Mouse (Mus musculus) cerebellum, adult 8-10 months (tissue): ENCODE measurements around the gene Tspan12.
A peak's percentile ranks its signal among the peaks of the same experiment; 100 is the strongest.
"Not testable (repeated sequence)": the region's sequence is repeated elsewhere in the genome, so short reads cannot be mapped to it uniquely, and the experiment has no call there.

ENCODE experiments used
- DNase-seq: peaks from one replicate; pipeline ENCODE4 v3.0.0; 2022

The Tspan12 gene

GRCm38 (mm10) chr6:21823694-21824093, 28.6 kb downstream of the Tspan12 start:
- no peak for DNase-seq

- no peak for DNase-seq
Observed at GRCm38 (mm10) chr6:21823281-21823680, 29.0 kb downstream of the Tspan12 start.

GRCm38 (mm10) chr6:21822721-21823134, 29.6 kb downstream of the Tspan12 start:
- no peak for DNase-seq

GRCm38 (mm10) chr6:21818107-21818807, 34.1 kb downstream of the Tspan12 start:
- DNase-seq: no peak

GRCm38 (mm10) chr6:21806005-21806404, 46.3 kb downstream of the Tspan12 start:
- no peak for DNase-seq

- DNase-seq: no peak
Observed at GRCm38 (mm10) chr6:21805013-21805570, 47.2 kb downstream of the Tspan12 start.

GRCm38 (mm10) chr6:21803483-21804340, 48.6 kb downstream of the Tspan12 start:
- no peak for DNase-seq

GRCm38 (mm10) chr6:21798581-21798980, 53.7 kb downstream of the Tspan12 start:
- no peak for DNase-seq

- no peak for DNase-seq
Observed at GRCm38 (mm10) chr6:21797087-21797486, 55.2 kb downstream of the Tspan12 start.

GRCm38 (mm10) chr6:21796413-21796812, 55.9 kb downstream of the Tspan12 start:
- no peak for DNase-seq

GRCm38 (mm10) chr6:21795410-21795809, 56.9 kb downstream of the Tspan12 start:
- no peak for DNase-seq

GRCm38 (mm10) chr6:21795072-21795407, 57.3 kb downstream of the Tspan12 start:
- DNase-seq: peak; percentile 63

- DNase-seq: no peak
Observed at GRCm38 (mm10) chr6:21794337-21795071, 57.8 kb downstream of the Tspan12 start.

- no peak for DNase-seq
Observed at GRCm38 (mm10) chr6:21791307-21791706, 61.0 kb downstream of the Tspan12 start.

- DNase-seq: no peak
Observed at GRCm38 (mm10) chr6:21790550-21791086, 61.7 kb downstream of the Tspan12 start.

GRCm38 (mm10) chr6:21790036-21790435, 62.3 kb downstream of the Tspan12 start:
- DNase-seq: no peak

- not testable (repeated sequence) for DNase-seq
Observed at GRCm38 (mm10) chr6:21789582-21789981, 62.7 kb downstream of the Tspan12 start.

- DNase-seq: no peak
Observed at GRCm38 (mm10) chr6:21787757-21788156, 64.6 kb downstream of the Tspan12 start.

GRCm38 (mm10) chr6:21787274-21787673, 65.0 kb downstream of the Tspan12 start:
- DNase-seq: no peak

GRCm38 (mm10) chr6:21774213-21774916, 78.0 kb downstream of the Tspan12 start:
- DNase-seq: no peak

- no peak for DNase-seq
Observed at GRCm38 (mm10) chr6:21769447-21769809, 82.9 kb downstream of the Tspan12 start.

- DNase-seq: no peak
Observed at GRCm38 (mm10) chr6:21768745-21769446, 83.4 kb downstream of the Tspan12 start.
